Mouse (Mus musculus): ENCODE results near the gene Cpne1.

GRCm38 (mm10) chr2:156084541-156084940 lies 27.2 kb downstream of the Cpne1 start:
- TF ChIP-seq EP300 (IDR thresholded peaks at IDR 0.05), result no peak
- no peak for TF ChIP-seq CTCF (IDR thresholded peaks at IDR 0.05)

All from lung, postnatal 0 days (tissue).